Mouse (Mus musculus): Measurements from ENCODE around the gene Serpinb9.
"Not testable (repeated sequence)": the region's sequence is repeated elsewhere in the genome, so short reads cannot be mapped to it uniquely, and the experiment has no call there.

The Serpinb9 gene

GRCm38 (mm10) chr13:33003523-33004413 is 718 bp downstream of the Serpinb9 start:
- no peak for DNase-seq

- DNase-seq, result peak; percentile 81
Measured at GRCm38 (mm10) chr13:33004414-33005105, 1.5 kb downstream of the Serpinb9 start.

DNA sequence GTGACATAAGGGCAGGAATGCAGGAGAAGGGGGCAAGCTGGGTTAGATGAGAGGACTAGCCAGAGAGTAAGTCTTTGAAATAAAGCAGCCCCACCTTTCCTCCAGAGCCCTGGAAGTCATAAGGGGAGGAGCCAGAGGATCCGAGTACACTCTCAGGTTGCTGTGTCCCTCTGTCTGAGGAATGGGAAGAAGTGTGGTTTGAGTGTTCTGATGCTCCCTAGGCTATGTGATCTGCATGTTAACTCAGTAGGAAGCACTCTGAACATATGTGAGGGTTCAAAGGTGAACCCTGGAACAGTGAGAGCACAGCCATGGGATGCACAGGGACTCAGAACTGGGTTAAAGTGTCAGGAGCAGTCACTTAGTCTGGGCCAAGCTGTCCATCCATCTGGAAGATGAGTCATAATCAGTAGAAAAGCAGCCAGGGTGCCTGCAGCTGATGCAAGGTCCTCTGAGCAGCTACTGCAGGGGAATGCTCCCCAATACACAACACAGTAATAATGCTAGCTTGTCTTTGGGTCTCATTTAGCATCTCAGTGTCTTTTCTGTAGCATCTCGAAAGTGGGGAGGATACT is 2.5 kb downstream of the Serpinb9 start:
- no peak for DNase-seq

GRCm38 (mm10) chr13:33006555-33006954 is 3.5 kb downstream of the Serpinb9 start:
- no peak for DNase-seq

- no peak for DNase-seq
Measured at GRCm38 (mm10) chr13:33012395-33012794, 9.3 kb downstream of the Serpinb9 start.

- DNase-seq, result no peak
Measured at GRCm38 (mm10) chr13:33013271-33013670, 10.2 kb downstream of the Serpinb9 start.

DNA sequence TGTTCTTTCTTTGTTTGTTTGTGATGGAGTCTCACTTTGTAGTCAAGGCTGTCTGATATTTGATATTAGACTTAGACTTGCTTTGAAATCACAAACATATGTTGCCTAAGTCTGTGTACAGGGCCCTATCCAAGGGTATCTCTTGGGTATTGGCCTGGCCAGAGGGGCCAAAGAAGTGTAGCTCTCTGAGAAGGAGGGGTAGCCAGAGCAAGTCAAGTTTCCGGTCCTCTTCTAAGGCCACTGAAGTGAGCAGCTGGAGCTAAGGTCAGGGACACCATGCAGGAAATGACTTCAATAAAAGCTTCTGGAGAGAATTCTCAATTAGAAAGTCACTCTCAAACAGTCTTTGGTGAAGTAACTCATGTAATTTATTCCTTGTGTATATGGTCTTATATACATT is 19.3 kb downstream of the Serpinb9 start:
- DNase-seq, result no peak

- no peak for DNase-seq
Measured at GRCm38 (mm10) chr13:33026427-33027057, 23.5 kb downstream of the Serpinb9 start.

DNA sequence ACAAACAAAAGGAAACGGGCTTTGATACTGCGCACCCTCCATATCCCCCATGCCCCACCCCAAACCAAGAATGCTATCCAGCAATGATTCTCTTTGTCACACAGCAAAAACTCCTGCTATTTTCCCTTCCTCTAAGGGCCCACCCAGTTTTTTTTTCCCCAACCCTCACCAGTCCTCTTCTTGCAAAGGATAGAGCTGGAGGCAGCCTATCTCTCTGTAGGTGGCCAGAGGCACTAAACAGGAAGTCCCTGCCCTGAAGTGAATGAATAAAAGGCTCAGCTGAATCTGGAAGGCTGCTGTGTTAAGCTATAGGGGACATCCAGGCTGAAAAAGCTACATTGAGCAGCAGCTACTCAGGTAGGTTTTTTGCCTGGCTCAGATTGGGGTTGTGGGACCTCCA is 24.2 kb downstream of the Serpinb9 start, which contains the start of gene Serpinb9b:
TSS of gene Serpinb9b (plus strand) at position 173 of the 400 bp plus-strand sequence.
- DNase-seq, result no peak

DNA sequence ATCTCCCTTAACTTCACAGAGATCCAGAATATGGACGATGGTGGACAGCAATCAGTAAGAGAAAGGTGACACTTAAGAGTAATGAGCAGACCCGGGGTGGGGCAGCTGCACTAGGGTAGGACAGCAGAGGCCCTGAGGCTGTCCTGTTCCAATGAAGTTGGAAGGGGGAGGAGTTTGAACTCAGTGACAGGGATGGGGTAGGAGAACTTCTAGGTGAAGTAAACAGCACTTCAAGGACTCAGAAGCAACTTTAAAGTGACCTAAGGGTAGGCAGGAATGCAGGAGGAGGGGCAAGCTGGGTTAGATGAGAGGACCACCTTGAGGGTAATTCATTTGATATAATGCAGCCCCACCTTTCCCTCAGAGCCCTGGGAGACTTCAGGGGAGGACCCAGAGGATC is 25.1 kb downstream of the Serpinb9 start:
- DNase-seq, result no peak

- DNase-seq, result no peak
Measured at GRCm38 (mm10) chr13:33028550-33028949, 25.5 kb downstream of the Serpinb9 start.

GRCm38 (mm10) chr13:33029478-33029877 is 26.4 kb downstream of the Serpinb9 start:
- not testable (repeated sequence) for DNase-seq

DNA sequence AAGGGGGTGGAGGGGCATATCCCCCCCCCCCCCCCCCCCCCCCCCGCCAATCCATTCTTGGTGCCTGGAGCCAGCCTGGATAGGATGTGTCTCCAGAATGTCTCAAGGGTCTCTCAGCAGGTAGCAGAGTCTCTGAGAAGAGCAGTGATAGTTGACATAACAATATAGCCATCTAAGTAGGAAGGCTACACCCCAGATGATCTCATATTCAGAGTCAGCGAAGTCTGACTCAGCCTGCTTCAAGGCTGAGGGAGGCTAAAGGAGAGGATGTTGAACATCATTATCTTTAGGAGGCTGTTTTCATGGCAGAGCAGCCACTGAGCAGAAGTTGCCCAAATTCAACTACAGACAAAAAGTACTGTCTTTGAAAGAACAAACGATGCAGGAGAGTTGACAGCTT is 27.2 kb downstream of the Serpinb9 start:
- no peak for DNase-seq

DNA sequence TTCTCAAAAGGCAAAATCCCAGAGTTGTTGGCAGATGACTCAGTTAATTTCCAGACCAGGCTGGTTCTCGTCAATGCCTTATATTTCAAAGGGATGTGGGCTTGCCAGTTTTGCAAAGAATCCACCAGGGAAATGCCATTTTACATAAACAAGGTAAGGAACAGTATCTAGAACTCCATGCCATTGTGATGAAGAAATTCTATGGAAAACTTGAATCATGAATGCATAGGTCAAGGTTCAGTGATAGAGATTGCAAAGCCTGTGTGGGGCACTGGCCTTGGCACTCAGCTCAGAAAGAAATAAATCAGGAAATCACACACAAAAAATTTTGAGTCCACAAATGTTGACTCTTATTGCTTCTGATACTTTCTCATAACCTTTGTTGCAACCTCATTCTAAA is 32.5 kb downstream of the Serpinb9 start:
- DNase-seq, result no peak

- no peak for DNase-seq
Measured at GRCm38 (mm10) chr13:33043542-33043941, 40.5 kb downstream of the Serpinb9 start.

DNA sequence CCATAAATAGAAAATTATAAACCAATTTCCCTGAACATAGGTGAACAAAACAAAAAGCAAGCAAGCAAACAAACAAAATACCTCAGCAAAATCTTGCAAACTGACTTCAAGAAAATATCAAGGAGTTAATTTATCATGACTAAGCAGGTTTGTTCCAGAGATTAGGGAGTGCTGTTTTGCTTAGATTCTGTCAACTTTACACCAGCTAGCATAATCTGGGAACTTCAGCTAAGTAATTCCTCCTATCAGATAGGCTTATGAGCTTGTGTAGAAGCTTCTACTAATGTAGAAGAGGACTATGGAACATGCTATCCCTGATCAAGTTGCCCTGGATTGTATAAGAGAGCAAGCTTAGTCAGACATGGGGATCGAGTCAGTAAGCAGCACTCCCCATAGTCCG is 44.2 kb downstream of the Serpinb9 start:
- DNase-seq, result no peak

DNA sequence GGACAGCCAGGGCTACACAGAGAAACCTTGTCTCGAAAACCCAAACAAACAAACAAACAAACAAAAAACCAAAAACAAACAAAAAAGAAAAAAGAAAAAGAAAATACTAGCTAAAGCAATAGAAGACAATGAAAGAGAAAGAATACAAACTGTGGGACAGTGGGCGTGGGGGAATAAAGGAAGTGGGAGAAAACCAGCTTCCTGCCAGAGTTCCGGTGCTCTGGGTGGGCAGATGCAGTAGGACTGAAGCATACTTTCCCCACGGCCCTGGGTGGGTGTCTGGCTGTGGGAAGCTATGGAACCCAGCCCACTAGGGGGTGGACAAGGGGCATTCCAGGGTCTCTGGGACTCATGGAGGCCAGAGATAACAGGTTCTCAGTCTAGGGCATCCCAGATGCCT is 45.1 kb downstream of the Serpinb9 start:
- peak; percentile 11 for DNase-seq

- no peak for DNase-seq
Measured at GRCm38 (mm10) chr13:33051697-33052096, 48.6 kb downstream of the Serpinb9 start.

- no peak for DNase-seq
Measured at GRCm38 (mm10) chr13:33063048-33063447, 60.0 kb downstream of the Serpinb9 start.

All from thymus, postnatal 25 days (tissue).